Mouse (Mus musculus): ENCODE measurements around the gene Rbm4b. TPM values are rescaled to one million over a fixed set of nuclear protein-coding genes. Genes with fewer than 3 reads are reported as not detected.

Gene Rbm4b
- polyA plus RNA-seq, 1 experiment: 4.8 TPM

- Histone ChIP-seq H3ac (ENCODE audit: control insufficient read depth, insufficient read length) (no peak overlapping the region), H3K79me2 (ENCODE audit: control insufficient read depth, insufficient read depth) (peaks cover 91% of the 10 kb centered on the region), H3K36me3 (ENCODE audit: control insufficient read depth, insufficient read depth) (peaks cover 52% of the 10 kb centered on the region), H3K4me3 (no peak overlapping the region), H3K4me2 (ENCODE audit: low read depth) (no peak overlapping the region), H3K27me3 (ENCODE audit: control insufficient read depth, insufficient read depth, insufficient read length) (no peaks in the 10 kb centered on the region)
- TF ChIP-seq POLR2A (IDR thresholded peaks at IDR 0.05; ENCODE audit: insufficient read length, low read depth) (no peak), MAX (IDR thresholded peaks at IDR 0.05; ENCODE audit: low read depth) (no peak), TCF3 (IDR thresholded peaks at IDR 0.05; ENCODE audit: insufficient read length, low read depth) (no peak), E2F4 (IDR thresholded peaks at IDR 0.05; ENCODE audit: insufficient read depth) (no peak), POLR2AphosphoS2 (IDR thresholded peaks at IDR 0.05; ENCODE audit: insufficient read length, low read depth) (no peak), TCF12 (IDR thresholded peaks at IDR 0.05; ENCODE audit: insufficient read depth, poor library complexity, severe bottlenecking) (no peak), MYOD1 (IDR thresholded peaks at IDR 0.05; ENCODE audit: control insufficient read depth in 1 of 3, insufficient read length in 2 of 3, low read depth in 2 of 3) (no peak), MYOG (IDR thresholded peaks at IDR 0.05; ENCODE audit: control insufficient read depth in 1 of 3, insufficient read depth in 1 of 3, insufficient read length in 2 of 3, low read depth in 2 of 3) (no peak), REST (IDR thresholded peaks at IDR 0.05; ENCODE audit: insufficient read depth, insufficient read length) (no peak), CEBPB (IDR thresholded peaks at IDR 0.05; ENCODE audit: insufficient read depth, poor library complexity, severe bottlenecking) (no peak), USF1 (IDR thresholded peaks at IDR 0.05; ENCODE audit: low read depth) (no peak), SRF (IDR thresholded peaks at IDR 0.05; ENCODE audit: control insufficient read depth, insufficient read length, low read depth) (no peak)
These were observed 16.5 kb downstream of the Rbm4b start for GRCm38 (mm10) chr19:4772785-4773184.

GRCm38 (mm10) chr19:4782891-4783290, 26.6 kb downstream of the Rbm4b start:
- Histone ChIP-seq H3K36me3 (ENCODE audit: control insufficient read depth, insufficient read depth) (peaks cover 76% of the 10 kb centered on the region), H3K27me3 (ENCODE audit: control insufficient read depth, insufficient read depth, insufficient read length) (no peaks in the 10 kb centered on the region), H3K4me3 (no peak overlapping the region), H3K79me2 (ENCODE audit: control insufficient read depth, insufficient read depth) (peaks cover 100% of the 10 kb centered on the region), H3ac (ENCODE audit: control insufficient read depth, insufficient read length) (no peak overlapping the region), H3K4me2 (ENCODE audit: low read depth) (no peak overlapping the region)
- TF ChIP-seq POLR2AphosphoS2 (IDR thresholded peaks at IDR 0.05; ENCODE audit: insufficient read length, low read depth) (no peak), CEBPB (IDR thresholded peaks at IDR 0.05; ENCODE audit: insufficient read depth, poor library complexity, severe bottlenecking) (no peak), MYOD1 (IDR thresholded peaks at IDR 0.05; ENCODE audit: control insufficient read depth in 1 of 3, insufficient read length in 2 of 3, low read depth in 2 of 3) (no peak), TCF3 (IDR thresholded peaks at IDR 0.05; ENCODE audit: insufficient read length, low read depth) (no peak), REST (IDR thresholded peaks at IDR 0.05; ENCODE audit: insufficient read depth, insufficient read length) (no peak), SRF (IDR thresholded peaks at IDR 0.05; ENCODE audit: control insufficient read depth, insufficient read length, low read depth) (no peak), USF1 (IDR thresholded peaks at IDR 0.05; ENCODE audit: low read depth) (no peak), MYOG (IDR thresholded peaks at IDR 0.05; ENCODE audit: control insufficient read depth in 1 of 3, insufficient read depth in 1 of 3, insufficient read length in 2 of 3, low read depth in 2 of 3) (no peak), E2F4 (IDR thresholded peaks at IDR 0.05; ENCODE audit: insufficient read depth) (no peak), POLR2A (IDR thresholded peaks at IDR 0.05; ENCODE audit: insufficient read length, low read depth) (no peak), TCF12 (IDR thresholded peaks at IDR 0.05; ENCODE audit: insufficient read depth, poor library complexity, severe bottlenecking) (no peak), MAX (IDR thresholded peaks at IDR 0.05; ENCODE audit: low read depth) (no peak)

GRCm38 (mm10) chr19:4785206-4785605, 28.9 kb downstream of the Rbm4b start:
- no peaks in the 10 kb centered on the region for H3K27me3 ChIP-seq (ENCODE audit: control insufficient read depth, insufficient read depth, insufficient read length)
- H3K4me2 ChIP-seq (ENCODE audit: low read depth): no peak overlapping the region
- no peak overlapping the region for H3K4me3 ChIP-seq
- no peak for TF ChIP-seq POLR2AphosphoS2 (IDR thresholded peaks at IDR 0.05; ENCODE audit: insufficient read length, low read depth)
- no peak for TF ChIP-seq SRF (IDR thresholded peaks at IDR 0.05; ENCODE audit: control insufficient read depth, insufficient read length, low read depth)
- no peak for TF ChIP-seq CEBPB (IDR thresholded peaks at IDR 0.05; ENCODE audit: insufficient read depth, poor library complexity, severe bottlenecking)
- no peak for TF ChIP-seq MYOD1 (IDR thresholded peaks at IDR 0.05; ENCODE audit: control insufficient read depth in 1 of 3, insufficient read length in 2 of 3, low read depth in 2 of 3)
- no peak for TF ChIP-seq TCF3 (IDR thresholded peaks at IDR 0.05; ENCODE audit: insufficient read length, low read depth)
- no peak for TF ChIP-seq POLR2A (IDR thresholded peaks at IDR 0.05; ENCODE audit: insufficient read length, low read depth)
- TF ChIP-seq E2F4 (IDR thresholded peaks at IDR 0.05; ENCODE audit: insufficient read depth): no peak
- TF ChIP-seq USF1 (IDR thresholded peaks at IDR 0.05; ENCODE audit: low read depth): no peak
- TF ChIP-seq MAX (IDR thresholded peaks at IDR 0.05; ENCODE audit: low read depth): no peak
- TF ChIP-seq MYOG (IDR thresholded peaks at IDR 0.05; ENCODE audit: control insufficient read depth in 1 of 3, insufficient read depth in 1 of 3, insufficient read length in 2 of 3, low read depth in 2 of 3): no peak
- TF ChIP-seq TCF12 (IDR thresholded peaks at IDR 0.05; ENCODE audit: insufficient read depth, poor library complexity, severe bottlenecking): no peak
- no peak for TF ChIP-seq REST (IDR thresholded peaks at IDR 0.05; ENCODE audit: insufficient read depth, insufficient read length)
- H3K79me2 ChIP-seq (ENCODE audit: control insufficient read depth, insufficient read depth): peaks cover 100% of the 10 kb centered on the region
- H3ac ChIP-seq (ENCODE audit: control insufficient read depth, insufficient read length): no peak overlapping the region
- H3K36me3 ChIP-seq (ENCODE audit: control insufficient read depth, insufficient read depth): peaks cover 84% of the 10 kb centered on the region

GRCm38 (mm10) chr19:4786313-4786712, 30.0 kb downstream of the Rbm4b start:
- no peak for TF ChIP-seq USF1 (IDR thresholded peaks at IDR 0.05; ENCODE audit: low read depth)
- no peak for TF ChIP-seq CEBPB (IDR thresholded peaks at IDR 0.05; ENCODE audit: insufficient read depth, poor library complexity, severe bottlenecking)
- TF ChIP-seq SRF (IDR thresholded peaks at IDR 0.05; ENCODE audit: control insufficient read depth, insufficient read length, low read depth): no peak
- TF ChIP-seq POLR2A (IDR thresholded peaks at IDR 0.05; ENCODE audit: insufficient read length, low read depth): no peak
- TF ChIP-seq TCF3 (IDR thresholded peaks at IDR 0.05; ENCODE audit: insufficient read length, low read depth): no peak
- no peak for TF ChIP-seq POLR2AphosphoS2 (IDR thresholded peaks at IDR 0.05; ENCODE audit: insufficient read length, low read depth)
- TF ChIP-seq REST (IDR thresholded peaks at IDR 0.05; ENCODE audit: insufficient read depth, insufficient read length): no peak
- no peak overlapping the region for H3K4me3 ChIP-seq
- H3ac ChIP-seq (ENCODE audit: control insufficient read depth, insufficient read length): no peak overlapping the region
- H3K4me2 ChIP-seq (ENCODE audit: low read depth): no peak overlapping the region
- no peaks in the 10 kb centered on the region for H3K27me3 ChIP-seq (ENCODE audit: control insufficient read depth, insufficient read depth, insufficient read length)
- H3K79me2 ChIP-seq (ENCODE audit: control insufficient read depth, insufficient read depth): peaks cover 100% of the 10 kb centered on the region
- H3K36me3 ChIP-seq (ENCODE audit: control insufficient read depth, insufficient read depth): peaks cover 87% of the 10 kb centered on the region

Measured in myocyte (in vitro differentiated cells).